In the genomic region with DNA sequence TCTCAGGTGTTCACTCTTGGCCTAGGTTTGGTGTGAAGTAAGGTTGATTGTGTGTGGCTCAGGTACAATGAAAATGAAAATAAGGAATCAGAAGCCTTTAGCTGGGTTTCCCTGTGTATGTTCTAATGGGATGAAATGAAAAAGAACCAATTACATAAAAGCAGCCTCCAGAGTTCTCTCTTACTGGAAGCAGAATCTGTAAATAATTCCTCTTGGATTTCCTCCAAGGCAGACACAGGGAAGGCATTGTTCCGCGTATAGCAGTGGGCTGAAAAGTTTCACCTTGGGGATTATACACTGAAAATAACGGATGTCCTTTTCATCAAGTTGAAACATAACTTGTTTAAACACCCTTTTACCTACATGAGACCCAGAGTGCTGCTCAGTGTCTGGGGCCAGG, we compare ENCODE assay signal across 15 mouse cellular contexts. TPM values are rescaled to one million over a fixed set of nuclear protein-coding genes. Genes with fewer than 3 reads are reported as not detected.
DNase-seq lines count a peak whose midpoint lies in the region; ATAC-seq lines count a peak whose summit lies in the region.
"Had no signal": no experiment of that assay in that cellular context is flagged by ENCODE, and none has a peak within 500 bp of the region (broad histone marks: within the 10 kb centered on the region; RNA-seq: fewer than 3 reads in every experiment).

No protein-coding gene starts in this region.

- no peak overlapping the region for H3K9ac ChIP-seq in heart, embryonic 16.5 days (ENCODE audit: low read length)
- H3K9ac ChIP-seq in neural tube, embryonic 13.5 days, result no peak overlapping the region
- H3K9ac ChIP-seq in embryonic facial prominence, embryonic 13.5 days, result no peak overlapping the region
- no peak overlapping the region for H3K9ac ChIP-seq in neural tube, embryonic 15.5 days (replicated peaks)
- H3K9ac ChIP-seq: limb, embryonic 15.5 days; lung, embryonic 14.5 days had no signal

- H3K9me3 ChIP-seq in heart, embryonic 16.5 days (replicated peaks; ENCODE audit: control insufficient read depth, low read length), result no peaks in the 10 kb centered on the region
- no peaks in the 10 kb centered on the region for H3K9me3 ChIP-seq in neural tube, embryonic 13.5 days
- no peaks in the 10 kb centered on the region for H3K9me3 ChIP-seq in embryonic facial prominence, embryonic 13.5 days
- H3K9me3 ChIP-seq in neural tube, embryonic 15.5 days (replicated peaks), result no peaks in the 10 kb centered on the region
- H3K9me3 ChIP-seq: limb, embryonic 15.5 days had no signal

- ATAC-seq in heart, embryonic 16.5 days (replicated peaks; ENCODE audit: extremely low read depth, insufficient read depth, low FRiP score), result no peak
- no peak for ATAC-seq in neural tube, embryonic 13.5 days (ENCODE audit: low read depth)
- ATAC-seq in embryonic facial prominence, embryonic 13.5 days (ENCODE audit: insufficient number of reproducible peaks, insufficient read depth, low FRiP score, low TSS enrichment, low read depth), result no peak
- ATAC-seq in neural tube, embryonic 15.5 days (ENCODE audit: low FRiP score), result no peak

- intact Hi-C loops in heart, postnatal 25 days (cut with DNase I), result no loop called here

- no peaks in the 10 kb centered on the region for H3K4me1 ChIP-seq in heart, embryonic 16.5 days (ENCODE audit: control insufficient read depth, insufficient read depth, low read length)
- H3K4me1 ChIP-seq in neural tube, embryonic 13.5 days (replicated peaks), result peaks cover 15% of the 10 kb centered on the region
- peaks cover 4% of the 10 kb centered on the region for H3K4me1 ChIP-seq in embryonic facial prominence, embryonic 13.5 days
- H3K4me1 ChIP-seq in neural tube, embryonic 15.5 days, result peaks cover 8% of the 10 kb centered on the region; the same call in 1 of the 2 replicates
- H3K4me1 ChIP-seq: limb, embryonic 15.5 days had no signal

- H3K27me3 ChIP-seq in heart, embryonic 16.5 days (ENCODE audit: control insufficient read depth, insufficient read depth, low read length), result no peaks in the 10 kb centered on the region
- no peaks in the 10 kb centered on the region for H3K27me3 ChIP-seq in neural tube, embryonic 13.5 days
- H3K27me3 ChIP-seq in embryonic facial prominence, embryonic 13.5 days, result no peaks in the 10 kb centered on the region
- H3K27me3 ChIP-seq in neural tube, embryonic 15.5 days (replicated peaks), result no peaks in the 10 kb centered on the region
- H3K27me3 ChIP-seq: CH12.LX; limb, embryonic 15.5 days had no signal

- 63% methylated on average over 3 of the region's 3 CpGs for WGBS in heart, embryonic 16.5 days
- WGBS in neural tube, embryonic 13.5 days, result 62% methylated on average over 3 of the region's 3 CpGs
- WGBS in embryonic facial prominence, embryonic 13.5 days, result 45% methylated on average over 3 of the region's 3 CpGs
- WGBS in neural tube, embryonic 15.5 days, result 42% methylated on average over 3 of the region's 3 CpGs

- H3K4me2 ChIP-seq in heart, embryonic 16.5 days (ENCODE audit: low read depth, low read length), result no peak overlapping the region
- no peak overlapping the region for H3K4me2 ChIP-seq in neural tube, embryonic 13.5 days
- H3K4me2 ChIP-seq in embryonic facial prominence, embryonic 13.5 days, result no peak overlapping the region
- no peak overlapping the region for H3K4me2 ChIP-seq in neural tube, embryonic 15.5 days
- H3K4me2 ChIP-seq: limb, embryonic 15.5 days; lung, embryonic 14.5 days had no signal

- no peak for DNase-seq in heart, postnatal 25 days (ENCODE audit: low spot score)
- DNase-seq in neural tube, embryonic 10.5 days (ENCODE audit: extremely low spot score, low spot score), result no peak
- DNase-seq in kidney, adult 9 months, result no peak
- DNase-seq: cerebellum, postnatal 25 days; heart, postnatal 4 days; kidney, adult 2 months; lung, embryonic 14.5 days; right cerebral cortex, postnatal 25 days; thymus, postnatal 14 days had no signal

- peaks cover 37% of the 10 kb centered on the region for H3K36me3 ChIP-seq in heart, embryonic 16.5 days (ENCODE audit: control insufficient read depth, insufficient read depth)
- H3K36me3 ChIP-seq in neural tube, embryonic 13.5 days, result peaks cover 83% of the 10 kb centered on the region
- H3K36me3 ChIP-seq in embryonic facial prominence, embryonic 13.5 days, result peaks cover 82% of the 10 kb centered on the region
- peaks cover 71% of the 10 kb centered on the region for H3K36me3 ChIP-seq in neural tube, embryonic 15.5 days

- H3K27ac ChIP-seq in heart, embryonic 16.5 days (ENCODE audit: low read length), result 0 out of 2 replicates have a peak overlapping the region, but pooled peaks have one; percentile 44
- H3K27ac ChIP-seq in neural tube, embryonic 13.5 days (replicated peaks), result peak overlapping the region; percentile 64
- 0 out of 2 replicates have a peak overlapping the region, but pooled peaks have one; percentile 23 for H3K27ac ChIP-seq in embryonic facial prominence, embryonic 13.5 days
- H3K27ac ChIP-seq in neural tube, embryonic 15.5 days (replicated peaks), result peak overlapping the region; percentile 58
- H3K27ac ChIP-seq: limb, embryonic 15.5 days had no signal

- no peak overlapping the region for H3K4me3 ChIP-seq in heart, embryonic 16.5 days (ENCODE audit: low read length)
- H3K4me3 ChIP-seq in neural tube, embryonic 13.5 days, result no peak overlapping the region
- no peak overlapping the region for H3K4me3 ChIP-seq in embryonic facial prominence, embryonic 13.5 days
- no peak overlapping the region for H3K4me3 ChIP-seq in neural tube, embryonic 15.5 days (replicated peaks)
- H3K4me3 ChIP-seq: limb, embryonic 15.5 days had no signal

RNA-seq across cellular contexts. Expression of a gene that starts 14.4 kb away (rescaled TPM):
- polyA plus RNA-seq in heart, embryonic 16.5 days (2015; fragmentation: Nextera tagmentation; extraction: Ambion mirVana), result 91.8 and 98.2 TPM in 2 replicates
- total RNA-seq in heart, postnatal 25 days (2021), result 10 to 100 TPM; 71.0 to 71.6 TPM
- 159 and 168 TPM in 2 replicates for polyA plus RNA-seq in neural tube, embryonic 13.5 days (2015; fragmentation: Nextera tagmentation; extraction: Ambion mirVana)
- polyA plus RNA-seq in embryonic facial prominence, embryonic 13.5 days (2015; fragmentation: Nextera tagmentation; extraction: Ambion mirVana), result 136 and 149 TPM in 2 replicates
- 176 and 192 TPM in 2 replicates for polyA plus RNA-seq in neural tube, embryonic 15.5 days (2015; fragmentation: Nextera tagmentation; extraction: Ambion mirVana)

RNA-seq across cellular contexts. Expression of a gene that starts 26.8 kb away (rescaled TPM):
- 2.3 TPM in 2 replicates for polyA plus RNA-seq in heart, embryonic 16.5 days (2015; fragmentation: Nextera tagmentation; extraction: Ambion mirVana)
- total RNA-seq in heart, postnatal 25 days (2021), result 1 to 10 TPM; 1.7 to 3.0 TPM
- 1.6 and 2.1 TPM in 2 replicates for polyA plus RNA-seq in neural tube, embryonic 13.5 days (2015; fragmentation: Nextera tagmentation; extraction: Ambion mirVana)
- polyA plus RNA-seq in embryonic facial prominence, embryonic 13.5 days (2015; fragmentation: Nextera tagmentation; extraction: Ambion mirVana), result 3.0 and 3.3 TPM in 2 replicates
- polyA plus RNA-seq in neural tube, embryonic 15.5 days (2015; fragmentation: Nextera tagmentation; extraction: Ambion mirVana), result 1.8 TPM in 2 replicates
- total RNA-seq: CH12.LX had no signal
